Mouse (Mus musculus) megakaryocyte, embryonic 14.5 days (primary cell): ENCODE measurements at regions not wholly inside any gene's neighbourhood (a gene's known extent, or its start where the extent isn't known, plus 50 kb on each side); places are given as distances from the start of the nearest gene placed in this dataset.

Experiments used
- FLI1 ChIP-seq: IDR thresholded peaks from 2 replicates; pipeline ENCODE4 v1.6.1; 2012; ENCODE audit warnings: low read length, inconsistent platforms, mixed read lengths
- GATA1 ChIP-seq: IDR thresholded peaks from 3 replicates; pipeline ENCODE4 v1.6.1; 2012; ENCODE audit warnings: mixed read lengths, low read length, inconsistent platforms, borderline replicate concordance

DNA sequence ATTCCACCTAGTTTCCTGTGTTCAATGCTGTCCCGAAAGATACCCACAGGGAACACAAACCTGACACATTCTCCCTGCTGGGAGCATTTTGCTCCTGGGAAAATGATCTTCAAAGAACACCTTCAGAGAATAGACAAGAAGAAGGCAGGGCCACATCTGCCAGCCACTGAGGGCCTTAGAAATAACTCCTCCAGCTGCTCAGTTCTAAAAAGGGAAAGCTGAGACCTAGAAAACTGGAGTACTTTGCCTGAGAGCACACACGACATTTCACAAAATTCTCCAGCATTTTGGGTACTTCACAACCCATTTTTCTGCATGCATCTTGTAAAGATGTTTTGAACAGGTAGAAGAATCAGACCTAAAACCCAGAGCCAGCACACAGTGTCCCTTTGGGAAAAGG is 519.6 kb downstream of the Insc start:
- TF ChIP-seq GATA1: no peak
- TF ChIP-seq FLI1: no peak
